Mouse (Mus musculus) CD4-positive naive resting alpha-beta T cell, adult 76 days (primary cell): Measurements from ENCODE around the gene Hcar2. TPM values are rescaled to one million over a fixed set of nuclear protein-coding genes. Genes with fewer than 3 reads are reported as not detected.

ENCODE experiments used
- total RNA-seq: library from RNA; stranded (reverse); gene quantifications from one replicate; pipeline ENCODE4 v1.2.4, GENCODE M21; 2023

The Hcar2 gene
- total RNA-seq, result 1.4 TPM

GRCm38 (mm10) chr5:123865365-123865764 is at the start of gene Hcar2:
TSS of gene Hcar2 (minus strand) at chr5:123865499.

GRCm38 (mm10) chr5:123906976-123907630 is 41.8 kb upstream of the Hcar2 start, which contains the start of gene Denr:
TSS of gene Denr (plus strand) at chr5:123907175.

GRCm38 (mm10) chr5:123879928-123880327 is 14.6 kb upstream of the Hcar2 start, which contains the start of gene Hcar1:
TSS of gene Hcar1 (minus strand) at chr5:123880020.

Other genes starting within 250 kb of the Hcar2 start
- 120 TPM for gene Clip1, start 180.9 kb downstream of the Hcar2 start, total RNA-seq
- 71.2 TPM for gene Zcchc8, start 144.4 kb downstream of the Hcar2 start, total RNA-seq
- 265 TPM for gene Rsrc2, start 116.1 kb downstream of the Hcar2 start, total RNA-seq
- 1.8 TPM for gene Kntc1, start 115.8 kb downstream of the Hcar2 start, total RNA-seq
- not detected for gene Hcar1, start 14.5 kb upstream of the Hcar2 start, total RNA-seq
- gene Denr, start 41.7 kb upstream of the Hcar2 start, total RNA-seq, result 33.9 TPM
- not detected for gene Gm43518, start 61.9 kb upstream of the Hcar2 start, total RNA-seq
- gene Ccdc62, start 65.2 kb upstream of the Hcar2 start, total RNA-seq, result 4.3 TPM
- 31.8 TPM for gene Hip1r, start 108.1 kb upstream of the Hcar2 start, total RNA-seq
- gene Vps37b, start 166.8 kb upstream of the Hcar2 start, total RNA-seq, result 1,721 TPM
- gene Abcb9, start 230.3 kb upstream of the Hcar2 start, total RNA-seq, result 25.2 TPM
- 21.0 TPM for gene Ogfod2, start 246.8 kb upstream of the Hcar2 start, total RNA-seq